Mouse (Mus musculus): Measurements from ENCODE around the gene Vmn2r106.

The Vmn2r106 gene

GRCm38 (mm10) chr17:20285453-20285852 lies at the start of gene Vmn2r106:
Vmn2r106 (minus strand) TSS chr17:20285553.
- DNase-seq: no peak

GRCm38 (mm10) chr17:20305790-20306189 lies 20.4 kb upstream of the Vmn2r106 start:
- DNase-seq: no peak

GRCm38 (mm10) chr17:20286906-20287305 lies 1.6 kb upstream of the Vmn2r106 start:
- no peak for DNase-seq

DNA sequence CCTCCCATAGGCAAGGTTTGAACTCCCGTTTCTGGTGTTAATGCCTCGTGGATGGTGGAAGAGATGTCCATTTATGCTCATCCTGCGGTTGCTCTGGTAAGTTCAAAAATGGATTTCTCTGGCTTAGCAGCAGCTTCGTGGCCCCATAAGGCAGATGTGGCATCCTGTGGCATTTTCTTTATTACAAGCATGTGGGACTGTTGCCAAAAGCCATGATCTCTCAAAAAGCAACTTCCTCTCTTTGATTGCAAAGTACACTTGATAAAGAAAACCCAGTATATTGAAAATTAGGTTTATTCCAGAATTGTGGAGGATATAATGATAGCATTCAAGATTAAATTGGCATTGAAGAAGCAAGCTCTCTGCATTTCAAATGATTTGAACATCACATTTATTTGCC lies 29.8 kb downstream of the Vmn2r106 start:
- DNase-seq: no peak

DNA sequence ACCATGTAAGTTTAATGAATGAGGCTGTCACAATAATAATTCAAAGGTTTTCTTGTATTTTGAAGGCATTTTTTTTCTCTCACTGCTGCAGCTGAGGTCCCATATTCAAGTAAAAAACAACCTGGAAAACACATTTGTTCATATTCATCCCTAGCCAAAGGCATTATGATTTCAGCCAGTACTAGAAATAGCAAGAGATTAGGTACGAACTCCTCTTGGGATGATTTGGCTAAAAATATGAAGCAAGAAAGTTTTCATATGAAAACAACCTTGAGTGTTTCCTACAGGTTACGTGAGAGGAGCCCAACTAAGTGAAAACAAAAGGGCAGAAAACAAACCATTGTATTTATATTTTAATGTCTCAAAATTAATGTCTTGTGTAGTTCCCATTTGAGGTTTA lies 50.4 kb downstream of the Vmn2r106 start, which contains the start of gene Vmn2r105:
Gene Vmn2r105 (minus strand): TSS at position 101 of the 400 bp plus-strand sequence.
- DNase-seq: no peak

Data from layer of hippocampus, adult 9-11 months (tissue).